Mouse (Mus musculus) macrophage (primary cell): Measurements from ENCODE around the gene Kcnj10. TPM values are rescaled to one million over a fixed set of nuclear protein-coding genes. Genes with fewer than 3 reads are reported as not detected.

Experiments
- H3K27ac ChIP-seq: fragments of 350-480 bp; formaldehyde crosslinking; 2 replicates; pipeline ENCODE4 v1.9.0; 2021
- H3K36me3 ChIP-seq: fragments of 350-480 bp; formaldehyde crosslinking; 2 replicates; pipeline ENCODE4 v1.9.0; 2021; ENCODE audit errors: inconsistent target
- H3K4me3 ChIP-seq: fragments of 350-480 bp; formaldehyde crosslinking; 2 replicates; pipeline ENCODE4 v1.9.0; 2021; ENCODE audit errors: inconsistent target
- H3K79me2 ChIP-seq: fragments of 350-480 bp; formaldehyde crosslinking; 2 replicates; pipeline ENCODE4 v1.9.0; 2021; ENCODE audit errors: inconsistent target
- WGBS: methylation state at CpG from one replicate; pipeline ENCODE4 v1.1.7; 2026; ENCODE audit warnings: inconsistent platforms; ENCODE audit not compliant: missing documents; 5-methylcytosine and 5-hydroxymethylcytosine counted together
- polyA plus RNA-seq: library from polyadenylated mRNA; stranded (reverse); fragments of 250-400 nt; gene quantifications from 3 replicates; pipeline ENCODE4 v1.2.4, GENCODE M21; 2018; ENCODE audit warnings: inconsistent platforms

Gene Kcnj10
- polyA plus RNA-seq, 1 experiment from 2014 or later = 0.66 TPM

DNA sequence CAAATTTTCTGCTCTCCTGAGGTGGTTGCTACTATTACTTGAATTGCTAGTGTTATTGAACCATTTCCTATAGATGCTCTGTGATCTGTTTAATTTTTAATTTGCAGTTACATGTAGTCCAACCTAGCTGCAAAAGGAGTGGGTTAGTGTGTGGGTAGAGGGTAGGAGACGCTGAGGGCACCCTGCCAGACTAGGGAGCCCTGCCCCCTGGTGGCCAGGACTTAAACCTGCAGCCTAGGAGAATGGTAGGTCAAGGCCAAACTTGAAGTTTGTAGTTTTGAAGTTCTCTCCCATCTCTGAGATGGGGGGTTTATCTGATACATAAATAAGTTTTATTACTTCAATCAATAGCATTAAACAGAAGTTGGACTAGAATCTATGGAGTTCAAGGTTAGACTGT is 16.5 kb downstream of the Kcnj10 start:
- Histone ChIP-seq H3K27ac (no peak overlapping the region), H3K36me3 (no peaks in the 10 kb centered on the region), H3K4me3 (no peak overlapping the region), H3K79me2 (no peaks in the 10 kb centered on the region)
- WGBS = 0% methylated on average over 1 of the region's 1 CpGs

DNA sequence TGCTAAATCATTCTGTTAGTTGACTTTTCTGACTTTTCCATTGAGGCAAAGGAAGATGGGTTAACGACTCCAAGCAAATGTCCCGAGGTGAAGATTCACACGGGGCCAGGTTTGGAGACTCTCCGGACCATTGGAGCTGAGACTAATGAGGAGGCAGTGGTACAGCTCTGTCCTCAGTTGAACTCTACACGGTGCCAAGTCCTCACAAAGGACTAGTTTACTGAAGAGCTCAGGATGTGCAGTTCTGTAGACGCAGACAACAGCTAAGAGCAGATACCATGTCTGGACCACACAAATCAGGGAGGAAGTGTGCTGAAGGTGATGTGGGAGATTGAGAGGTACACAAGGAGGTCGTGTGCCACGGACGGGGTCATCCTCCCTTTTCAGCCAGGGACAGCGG is 17.3 kb downstream of the Kcnj10 start:
- WGBS = 85% methylated on average over 10 of the region's 10 CpGs
- no peak overlapping the region for H3K4me3 ChIP-seq
- no peaks in the 10 kb centered on the region for H3K36me3 ChIP-seq

DNA sequence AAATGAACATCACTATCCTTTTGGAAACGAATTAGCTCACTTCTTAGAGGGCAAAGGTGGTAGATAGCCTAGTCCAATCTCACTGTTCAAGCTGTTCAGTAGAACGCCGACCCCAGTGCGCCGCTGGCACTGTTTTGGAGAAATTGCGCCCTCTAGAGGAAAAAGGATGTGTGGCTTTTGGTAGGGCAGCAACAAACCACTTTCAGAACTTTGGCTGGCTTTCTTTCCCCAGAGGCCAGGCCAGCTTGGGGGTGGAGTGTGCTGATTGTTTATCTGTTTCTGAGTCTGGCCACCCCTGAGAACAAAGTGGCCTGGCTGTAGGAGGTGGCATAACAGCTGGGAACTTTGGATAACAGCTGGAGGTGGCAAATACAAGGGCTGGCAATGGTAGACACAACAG is 23.7 kb downstream of the Kcnj10 start:
- Histone ChIP-seq H3K79me2 (no peaks in the 10 kb centered on the region), H3K36me3 (no peaks in the 10 kb centered on the region), H3K4me3 (no peak overlapping the region; the same call in 1 of the 2 replicates), H3K27ac (no peak overlapping the region)
- WGBS = 23% methylated on average over 6 of the region's 6 CpGs

More for the DNA sequence above, 17.3 kb downstream of the Kcnj10 start:
- Histone ChIP-seq H3K27ac (no peak overlapping the region), H3K79me2 (no peaks in the 10 kb centered on the region)

DNA sequence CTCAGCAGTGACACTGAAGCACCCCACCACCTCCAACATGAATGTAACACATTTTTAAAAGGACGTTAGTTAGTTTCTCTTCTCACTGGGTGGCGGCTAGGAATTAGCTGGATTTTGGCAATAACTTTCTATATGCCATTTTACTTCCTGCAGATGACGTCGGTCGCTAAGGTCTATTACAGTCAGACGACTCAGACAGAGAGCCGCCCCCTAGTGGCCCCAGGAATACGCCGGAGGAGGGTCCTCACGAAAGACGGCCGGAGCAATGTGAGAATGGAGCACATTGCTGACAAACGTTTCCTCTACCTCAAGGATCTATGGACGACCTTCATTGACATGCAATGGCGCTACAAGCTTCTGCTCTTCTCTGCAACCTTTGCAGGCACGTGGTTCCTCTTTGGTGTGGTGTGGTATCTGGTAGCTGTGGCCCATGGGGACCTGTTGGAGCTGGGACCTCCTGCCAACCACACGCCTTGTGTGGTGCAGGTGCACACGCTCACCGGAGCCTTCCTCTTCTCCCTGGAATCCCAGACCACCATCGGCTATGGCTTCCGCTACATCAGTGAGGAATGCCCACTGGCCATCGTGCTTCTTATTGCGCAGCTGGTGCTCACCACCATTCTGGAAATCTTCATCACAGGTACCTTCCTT is 27.9 kb downstream of the Kcnj10 start:
- no peaks in the 10 kb centered on the region for H3K36me3 ChIP-seq
- H3K27ac ChIP-seq = no peak overlapping the region
- no peak overlapping the region for H3K4me3 ChIP-seq
- 39% methylated on average over 22 of the region's 23 CpGs for WGBS
- no peaks in the 10 kb centered on the region for H3K79me2 ChIP-seq

DNA sequence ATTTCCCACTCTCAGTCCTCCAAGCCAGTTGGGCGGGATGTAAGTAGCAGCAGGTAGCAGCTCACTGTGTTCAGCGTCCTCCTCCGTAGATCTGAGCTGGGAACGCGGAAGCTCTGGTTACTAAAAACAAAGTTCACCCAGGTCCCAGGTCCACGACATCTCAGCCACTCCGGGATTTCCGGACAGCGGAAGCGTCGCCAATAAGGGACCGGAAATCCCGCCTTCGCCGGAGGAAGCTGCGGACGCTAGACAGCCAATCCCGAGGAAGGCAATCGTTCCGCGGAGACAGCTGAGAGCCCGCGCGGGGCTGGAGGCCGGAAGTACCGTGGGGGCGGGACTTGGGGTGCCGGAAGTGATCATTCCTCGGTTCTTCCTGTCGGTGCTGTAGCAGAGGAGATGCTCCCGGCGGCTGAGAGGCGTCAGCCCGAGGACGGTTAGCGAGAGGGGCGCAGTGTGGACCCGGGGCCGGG is 35.2 kb downstream of the Kcnj10 start, which contains the start of gene Pigm:
Gene Pigm, plus strand, starts transcription at position 349 of the 470 bp plus-strand sequence.
- WGBS = 0% methylated on average over 39 of the region's 39 CpGs
- peak within 1 kb of the TSS; percentile 62 for H3K27ac ChIP-seq
- H3K4me3 ChIP-seq = peak within 1 kb of the TSS; percentile 77
- peaks cover 10% of the 10 kb centered on the region; the same call in 1 of the 2 replicates for H3K36me3 ChIP-seq
- H3K79me2 ChIP-seq = peaks cover 47% of the 10 kb centered on the region

DNA sequence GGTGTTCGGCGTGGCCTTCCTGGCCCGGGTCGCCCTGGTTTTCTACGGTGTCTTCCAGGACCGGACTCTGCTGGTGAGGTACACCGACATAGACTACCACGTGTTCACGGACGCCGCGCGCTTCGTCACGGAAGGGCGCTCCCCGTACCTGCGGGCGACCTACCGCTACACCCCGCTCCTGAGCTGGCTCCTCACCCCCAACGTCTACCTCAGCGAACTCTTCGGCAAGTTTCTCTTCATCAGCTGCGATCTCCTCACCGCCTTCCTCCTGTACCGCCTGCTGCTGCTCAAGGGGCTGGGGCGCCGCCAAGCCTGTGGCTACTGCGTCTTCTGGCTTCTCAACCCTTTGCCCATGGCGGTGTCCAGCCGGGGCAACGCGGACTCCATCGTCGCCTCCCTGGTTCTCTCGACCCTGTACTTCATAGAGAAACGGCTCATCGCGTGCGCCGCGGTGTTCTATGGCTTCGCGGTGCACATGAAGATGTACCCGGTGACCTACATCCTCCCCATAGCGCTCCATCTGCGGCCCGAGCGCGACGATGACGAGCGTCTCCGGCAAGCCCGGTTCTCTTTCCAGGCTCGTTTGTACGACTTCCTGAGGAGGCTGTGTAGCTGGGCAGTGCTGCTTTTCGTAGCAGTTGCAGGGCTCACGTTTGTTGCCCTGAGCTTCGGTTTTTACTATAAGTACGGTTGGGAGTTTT is 35.9 kb downstream of the Kcnj10 start:
- peak overlapping the region; percentile 77 for H3K4me3 ChIP-seq
- WGBS = under 1% methylated on average over 62 of the region's 62 CpGs
- H3K36me3 ChIP-seq = peaks cover 17% of the 10 kb centered on the region; the same call in 1 of the 2 replicates
- H3K27ac ChIP-seq = peak overlapping the region; percentile 28; the same call in 1 of the 2 replicates
- H3K79me2 ChIP-seq = peaks cover 54% of the 10 kb centered on the region

DNA sequence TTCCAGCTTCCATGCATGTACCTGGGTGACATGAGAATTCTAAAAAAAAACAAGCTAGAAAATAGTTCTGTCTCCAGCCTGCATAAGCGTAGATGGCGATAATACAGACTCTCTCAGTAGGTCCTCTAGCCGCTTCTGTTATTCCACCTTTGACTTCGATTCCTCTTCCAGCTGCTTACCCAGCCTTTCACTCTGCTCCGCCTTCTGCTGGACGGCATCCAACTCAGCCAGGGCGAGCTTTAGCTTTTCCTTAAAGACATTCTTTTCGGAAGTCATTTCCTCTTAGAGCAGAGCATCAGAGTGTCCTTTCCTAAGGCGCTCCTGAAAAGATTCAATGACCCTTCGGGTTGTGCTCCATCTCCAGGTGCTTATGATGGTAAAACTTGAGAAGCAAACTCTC is 39.1 kb downstream of the Kcnj10 start:
- WGBS = 90% methylated on average over 10 of the region's 10 CpGs
- Histone ChIP-seq H3K4me3 (no peak overlapping the region), H3K79me2 (peaks cover 54% of the 10 kb centered on the region), H3K36me3 (peaks cover 17% of the 10 kb centered on the region; the same call in 1 of the 2 replicates), H3K27ac (no peak overlapping the region)

DNA sequence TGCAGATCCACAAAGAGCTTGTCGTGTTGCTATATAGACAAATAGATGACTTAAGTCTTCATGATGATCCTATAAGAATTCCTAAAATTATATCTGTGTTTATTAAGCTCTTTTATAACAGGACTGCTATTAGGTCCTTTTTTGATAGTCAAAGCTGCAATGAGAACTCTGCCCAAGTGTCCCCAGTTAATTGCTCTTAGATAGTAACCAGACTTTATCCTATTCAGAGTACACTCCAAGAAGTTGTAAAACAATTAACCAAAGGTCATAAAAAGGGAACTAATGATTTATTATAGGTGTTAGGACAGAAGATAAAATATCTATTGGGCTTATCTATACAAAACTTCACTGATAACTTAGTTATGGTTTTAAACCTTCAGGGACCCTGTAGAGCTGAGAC is 41.1 kb downstream of the Kcnj10 start:
- 100% methylated on average over 1 of the region's 1 CpGs for WGBS
- Histone ChIP-seq H3K4me3 (no peak overlapping the region), H3K79me2 (peaks cover 48% of the 10 kb centered on the region), H3K36me3 (peaks cover 17% of the 10 kb centered on the region; the same call in 1 of the 2 replicates), H3K27ac (no peak overlapping the region)

DNA sequence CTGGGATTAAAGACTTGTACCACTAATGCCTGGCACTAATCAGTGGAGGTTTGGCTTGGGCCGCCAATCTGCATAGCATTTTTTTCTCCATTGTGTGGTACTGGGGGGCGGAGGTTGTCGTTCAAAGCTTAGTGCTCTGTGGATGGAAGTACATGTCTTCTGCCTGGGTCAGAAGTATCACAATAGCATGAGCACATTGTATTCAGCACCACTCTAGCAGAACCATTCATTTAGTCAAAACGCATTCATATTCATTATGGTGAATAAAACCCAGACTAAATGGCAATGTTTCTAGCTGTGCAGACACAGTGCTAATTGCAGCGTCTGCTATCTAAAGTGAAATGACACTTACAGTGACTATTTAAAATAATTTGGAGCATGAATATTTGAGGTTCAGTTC is 46.2 kb downstream of the Kcnj10 start:
- Histone ChIP-seq H3K79me2 (no peaks in the 10 kb centered on the region), H3K4me3 (no peak overlapping the region), H3K36me3 (no peaks in the 10 kb centered on the region), H3K27ac (no peak overlapping the region)
- WGBS = 92% methylated on average over 5 of the region's 5 CpGs

DNA sequence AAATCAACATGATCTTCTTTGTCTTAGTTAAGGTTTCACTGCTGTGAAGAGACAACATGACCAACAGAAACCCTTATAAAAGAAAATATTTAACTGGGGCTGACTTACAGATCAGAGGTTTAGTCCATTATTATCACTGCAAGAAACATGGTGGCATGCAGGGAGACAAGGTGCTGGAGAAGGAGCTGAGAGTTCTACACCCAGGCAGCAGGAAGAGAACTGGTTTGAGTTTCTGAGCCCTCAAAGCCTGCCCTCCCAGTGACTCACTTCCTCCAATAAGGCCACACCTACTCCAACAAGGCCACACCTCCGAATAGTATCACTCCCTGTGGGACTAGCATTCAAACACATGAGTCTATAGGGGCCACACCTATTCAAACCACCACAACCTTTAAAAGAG is 49.8 kb downstream of the Kcnj10 start:
- 11% methylated on average over 1 of the region's 1 CpGs for WGBS
- H3K27ac ChIP-seq = no peak overlapping the region
- no peaks in the 10 kb centered on the region for H3K79me2 ChIP-seq
- H3K4me3 ChIP-seq = no peak overlapping the region
- no peaks in the 10 kb centered on the region for H3K36me3 ChIP-seq

DNA sequence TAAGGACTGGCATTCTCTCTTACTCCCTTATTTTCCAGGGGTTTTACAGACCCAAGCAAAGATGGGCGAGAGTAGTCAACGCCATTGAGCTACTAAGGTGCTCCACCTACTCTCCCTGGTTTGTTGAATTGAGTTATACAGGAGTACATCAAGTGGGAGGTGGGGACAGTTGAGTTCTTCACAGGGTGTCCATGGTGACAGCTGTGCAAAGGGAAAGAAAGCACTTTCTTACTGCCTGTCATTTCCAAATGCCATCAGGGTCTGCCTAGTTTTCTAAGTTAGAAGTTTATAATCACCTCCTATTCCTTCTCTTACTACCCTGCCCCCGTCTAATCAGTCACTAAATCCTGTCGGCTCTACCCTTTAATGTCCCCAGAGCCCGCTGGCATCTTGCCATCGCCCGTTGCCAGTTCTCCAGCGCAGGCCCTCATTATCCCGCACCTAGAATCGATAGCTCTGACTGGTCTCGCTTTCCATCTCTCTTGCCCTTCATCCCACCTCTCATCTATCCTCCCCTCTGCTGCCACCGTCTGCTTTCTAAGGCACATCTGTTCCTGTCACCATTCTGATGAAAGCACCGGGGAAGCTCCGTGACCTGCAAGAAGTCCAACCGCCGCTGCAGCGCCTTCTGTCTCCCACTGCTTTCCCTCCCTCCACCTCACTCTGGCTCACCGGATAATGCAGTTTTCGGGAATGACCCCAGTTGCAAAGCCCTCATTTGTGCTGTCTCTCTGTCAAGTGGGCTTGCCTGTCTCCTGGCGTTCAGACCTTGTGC is 51.0 kb downstream of the Kcnj10 start:
- 79% methylated on average over 20 of the region's 20 CpGs for WGBS
- no peaks in the 10 kb centered on the region for H3K36me3 ChIP-seq

DNA sequence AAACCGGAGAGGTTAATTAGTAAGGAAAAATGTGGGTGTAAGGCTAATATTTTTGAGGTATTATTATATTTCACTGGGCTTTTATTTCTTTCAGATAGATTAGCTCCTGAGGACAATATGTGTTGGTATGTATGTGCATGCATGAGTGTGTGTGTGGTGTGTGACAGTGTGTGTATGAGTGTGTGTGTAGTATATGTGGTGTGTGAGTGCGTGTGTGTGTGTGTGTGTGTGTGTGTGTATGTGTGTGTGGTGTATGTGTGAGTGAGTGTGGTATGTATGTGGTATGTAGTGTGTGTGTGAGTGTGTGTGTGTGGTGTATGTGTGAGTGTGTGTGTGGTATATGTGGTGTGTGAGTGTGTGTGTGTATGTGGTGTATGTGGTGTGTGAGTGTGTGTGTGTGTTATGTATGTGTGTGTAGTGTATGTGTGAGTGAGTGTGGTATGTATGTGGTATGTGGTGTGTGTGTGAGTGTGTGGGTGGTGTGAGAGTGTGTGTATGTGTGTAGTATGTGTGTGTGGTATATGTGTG is 51.7 kb downstream of the Kcnj10 start:
- WGBS = 75% methylated on average over 2 of the region's 2 CpGs
- Histone ChIP-seq H3K36me3 (no peaks in the 10 kb centered on the region), H3K79me2 (no peaks in the 10 kb centered on the region), H3K4me3 (no peak overlapping the region), H3K27ac (no peak overlapping the region)

More for the DNA sequence above, 51.0 kb downstream of the Kcnj10 start:
- no peaks in the 10 kb centered on the region for H3K79me2 ChIP-seq
- H3K4me3 ChIP-seq = no peak overlapping the region
- no peak overlapping the region for H3K27ac ChIP-seq

DNA sequence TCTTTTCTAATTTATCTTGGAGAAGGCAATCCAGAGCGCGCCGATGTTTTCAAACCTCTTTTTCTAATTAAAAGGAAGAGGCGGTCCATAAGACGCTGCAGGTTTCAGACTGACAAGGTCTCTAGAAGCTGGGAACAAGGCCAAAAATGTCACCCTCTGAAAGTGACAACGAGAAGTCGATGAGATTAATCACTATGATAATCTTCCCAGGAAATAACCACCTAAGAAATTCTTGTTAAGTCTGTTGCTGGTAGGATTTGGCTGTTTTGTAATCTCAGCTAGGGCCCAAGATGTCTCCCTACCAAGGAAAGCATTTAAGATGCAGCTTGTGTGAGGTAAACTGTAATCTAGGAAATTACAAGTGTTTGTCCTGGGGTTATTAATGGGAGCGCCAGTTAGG is 52.7 kb downstream of the Kcnj10 start:
- Histone ChIP-seq H3K4me3 (no peak overlapping the region), H3K36me3 (no peaks in the 10 kb centered on the region), H3K27ac (no peak overlapping the region), H3K79me2 (no peaks in the 10 kb centered on the region)
- 48% methylated on average over 8 of the region's 8 CpGs for WGBS

DNA sequence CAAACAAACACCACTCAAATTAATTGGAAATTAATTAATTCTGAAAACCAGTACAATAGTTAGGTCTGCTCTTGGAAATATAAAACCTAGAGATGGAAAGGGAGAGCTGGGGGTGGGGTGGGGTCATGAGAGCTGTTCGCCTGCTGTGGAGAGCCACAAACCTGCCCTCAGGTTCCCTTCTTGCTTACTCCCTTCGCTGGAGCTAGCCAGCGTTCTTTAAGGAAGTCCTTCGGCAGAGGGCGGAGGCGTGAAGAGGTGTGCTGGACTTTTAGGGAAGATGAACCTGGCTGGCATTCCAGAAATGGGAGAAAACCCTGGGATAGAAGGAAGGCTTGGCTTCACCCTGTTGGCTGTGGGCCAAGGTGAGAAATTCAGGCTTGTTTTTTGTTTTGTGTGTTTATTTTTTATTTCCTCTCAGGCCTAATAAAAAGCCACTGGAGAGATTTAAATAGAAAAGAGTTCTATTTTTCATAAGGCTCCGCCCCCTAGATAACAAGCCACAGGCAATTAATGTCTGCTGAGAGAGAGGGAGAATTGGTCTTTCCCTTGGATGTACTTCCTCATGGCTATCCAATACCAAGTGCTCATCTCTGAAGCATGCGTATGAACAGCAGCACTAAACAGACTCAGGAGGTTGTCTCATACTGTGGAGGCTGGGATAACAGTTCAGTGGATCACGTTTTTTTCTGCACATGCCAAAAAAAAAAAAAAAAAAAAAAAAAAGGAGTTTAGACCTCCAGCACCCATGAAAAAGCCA is 56.2 kb downstream of the Kcnj10 start:
- H3K4me3 ChIP-seq = no peak overlapping the region
- no peaks in the 10 kb centered on the region for H3K36me3 ChIP-seq
- 64% methylated on average over 9 of the region's 9 CpGs for WGBS
- no peaks in the 10 kb centered on the region for H3K79me2 ChIP-seq
- H3K27ac ChIP-seq = no peak overlapping the region
